Mouse (Mus musculus) ES-Bruce4 (cell line): ENCODE results near the gene Ap5s1. TPM values are rescaled to one million over a fixed set of nuclear protein-coding genes. Genes with fewer than 3 reads are reported as not detected.

ENCODE experiments used
- H3K27ac ChIP-seq: 2 replicates; pipeline ENCODE4 v1.5.1; 2012; ENCODE audit warnings: low read length, inconsistent platforms; ENCODE audit not compliant: insufficient read depth
- H3K27me3 ChIP-seq: 2 replicates; pipeline ENCODE4 v1.6.1; 2012; ENCODE audit warnings: mild to moderate bottlenecking, low read length, inconsistent platforms; ENCODE audit not compliant: control insufficient read depth, poor library complexity, insufficient read depth, severe bottlenecking
- H3K36me3 ChIP-seq: 2 replicates; pipeline ENCODE4 v1.6.1; 2012; ENCODE audit warnings: inconsistent platforms, mild to moderate bottlenecking, low read length, moderate library complexity; ENCODE audit not compliant: control insufficient read depth, poor library complexity, insufficient read depth, severe bottlenecking
- H3K4me1 ChIP-seq: one replicate; pipeline ENCODE4 v1.8.1; 2011; ENCODE audit warnings: low read length; ENCODE audit not compliant: control insufficient read depth, insufficient read depth
- H3K4me3 ChIP-seq: 2 replicates; pipeline ENCODE4 v1.5.1; 2011; ENCODE audit warnings: low read depth, mild to moderate bottlenecking, low read length
- H3K9ac ChIP-seq: 2 replicates; pipeline ENCODE4 v1.6.1; 2012; ENCODE audit warnings: low read depth, mild to moderate bottlenecking, inconsistent platforms; ENCODE audit not compliant: poor library complexity, severe bottlenecking
- H3K9me3 ChIP-seq: replicated peaks from 2 replicates; pipeline ENCODE4 v1.6.1; 2012; ENCODE audit warnings: mild to moderate bottlenecking, low read length, inconsistent platforms; ENCODE audit not compliant: control insufficient read depth, poor library complexity, insufficient read depth, severe bottlenecking
- CTCF ChIP-seq: IDR thresholded peaks from one replicate; pipeline ENCODE4 v1.8.1; 2011; ENCODE audit warnings: low read depth, low read length
- EP300 ChIP-seq: IDR thresholded peaks from 2 replicates; pipeline ENCODE4 v1.6.1; 2011; ENCODE audit warnings: low read depth, low read length; ENCODE audit not compliant: insufficient read depth
- POLR2A ChIP-seq: IDR thresholded peaks from one replicate; pipeline ENCODE4 v1.8.1; 2011; ENCODE audit warnings: low read length; ENCODE audit not compliant: insufficient read depth
- polyA plus RNA-seq: library from polyadenylated mRNA; stranded (reverse); fragments of >200 nt; gene quantifications from 2 replicates; pipeline ENCODE4 v1.2.4, GENCODE M21; 2011; ENCODE audit warnings: low read depth; ENCODE audit not compliant: missing spikeins, insufficient read depth, insufficient read length

Ap5s1 gene
- polyA plus RNA-seq, 1 experiment: 8.5 TPM

- Histone ChIP-seq H3K9ac (no peak overlapping the region), H3K36me3 (no peaks in the 10 kb centered on the region), H3K4me1 (peaks cover 1% of the 10 kb centered on the region), H3K4me3 (no peak overlapping the region), H3K27me3 (no peaks in the 10 kb centered on the region), H3K9me3 (no peaks in the 10 kb centered on the region), H3K27ac (peak overlapping the region; percentile 78)
- TF ChIP-seq CTCF (no peak), EP300 (peak; percentile 42; the same call in 1 of the 2 replicates), POLR2A (peak; percentile 22)
Measured at GRCm38 (mm10) chr2:131232558-131232957, 25.7 kb downstream of the Ap5s1 start.

GRCm38 (mm10) chr2:131233307-131234126 is 26.6 kb downstream of the Ap5s1 start, which contains the start of gene Mavs:
TSS of gene Mavs (plus strand) at chr2:131234063.
- Histone ChIP-seq H3K9ac (peak within 1 kb of the TSS; percentile 73), H3K9me3 (no peaks in the 10 kb centered on the region), H3K27me3 (no peaks in the 10 kb centered on the region), H3K36me3 (no peaks in the 10 kb centered on the region), H3K27ac (peak within 1 kb of the TSS; percentile 39; the same call in 1 of the 2 replicates), H3K4me3 (peak within 1 kb of the TSS; percentile 80), H3K4me1 (peaks cover 1% of the 10 kb centered on the region)
- TF ChIP-seq POLR2A (peak; percentile 89), CTCF (no peak), EP300 (0 out of 2 replicates have a peak, but pooled peaks have one; percentile 8)

GRCm38 (mm10) chr2:131234127-131234650 is 27.3 kb downstream of the Ap5s1 start:
- no peak overlapping the region for H3K27ac ChIP-seq

GRCm38 (mm10) chr2:131234970-131235635 is 28.2 kb downstream of the Ap5s1 start:
- no peak overlapping the region; the same call in 1 of the 2 replicates for H3K9ac ChIP-seq
- no peaks in the 10 kb centered on the region for H3K27me3 ChIP-seq

More at GRCm38 (mm10) chr2:131234127-131234650, 27.3 kb downstream of the Ap5s1 start:
- TF ChIP-seq EP300 (no peak), CTCF (no peak), POLR2A (no peak)
- H3K9ac ChIP-seq: peak overlapping the region; percentile 73
- H3K9me3 ChIP-seq: no peaks in the 10 kb centered on the region
- peak overlapping the region; percentile 80 for H3K4me3 ChIP-seq
- H3K27me3 ChIP-seq: no peaks in the 10 kb centered on the region
- no peaks in the 10 kb centered on the region for H3K36me3 ChIP-seq
- H3K4me1 ChIP-seq: peaks cover 1% of the 10 kb centered on the region

GRCm38 (mm10) chr2:131242180-131242579 is 35.3 kb downstream of the Ap5s1 start:
- TF ChIP-seq POLR2A (no peak), EP300 (no peak), CTCF (no peak)
- Histone ChIP-seq H3K4me3 (no peak overlapping the region), H3K9me3 (no peaks in the 10 kb centered on the region), H3K27me3 (no peaks in the 10 kb centered on the region), H3K36me3 (peaks cover 21% of the 10 kb centered on the region), H3K4me1 (no peaks in the 10 kb centered on the region), H3K9ac (no peak overlapping the region), H3K27ac (no peak overlapping the region)

More at GRCm38 (mm10) chr2:131234970-131235635, 28.2 kb downstream of the Ap5s1 start:
- H3K4me1 ChIP-seq: peaks cover 1% of the 10 kb centered on the region
- H3K9me3 ChIP-seq: no peaks in the 10 kb centered on the region
- peak overlapping the region; percentile 16; the same call in 1 of the 2 replicates for H3K4me3 ChIP-seq
- no peak overlapping the region for H3K27ac ChIP-seq
- H3K36me3 ChIP-seq: no peaks in the 10 kb centered on the region
- no peak for TF ChIP-seq POLR2A
- TF ChIP-seq EP300: no peak
- no peak for TF ChIP-seq CTCF
